Mouse (Mus musculus) liver, embryonic 14.5 days (tissue): ENCODE results near the gene Tigd2.

Experiments
- CTCF ChIP-seq: IDR thresholded peaks from 2 replicates; pipeline ENCODE4 v1.5.1; 2016; ENCODE audit warnings: antibody characterized with exemption, low read depth, control low read depth
- EP300 ChIP-seq: IDR thresholded peaks from 2 replicates; pipeline ENCODE4 v1.6.1; 2016; ENCODE audit warnings: antibody characterized with exemption, low read depth

- TF ChIP-seq CTCF (no peak), EP300 (no peak)
Observed at GRCm38 (mm10) chr6:59168939-59169338, 39.7 kb upstream of the Tigd2 start.
